Mouse (Mus musculus): ENCODE measurements around the gene Hcfc2.
A peak's percentile ranks its signal among the peaks of the same experiment; 100 is the strongest.

Gene Hcfc2

GRCm38 (mm10) chr10:82771595-82772170 is 75.7 kb downstream of the Hcfc2 start:
- DNase-seq (ENCODE audit: low spot score in 2 of 2) = no peak

- no peak for DNase-seq (ENCODE audit: low spot score in 2 of 2)
These were observed 78.9 kb downstream of the Hcfc2 start for GRCm38 (mm10) chr10:82774841-82775240.

DNA sequence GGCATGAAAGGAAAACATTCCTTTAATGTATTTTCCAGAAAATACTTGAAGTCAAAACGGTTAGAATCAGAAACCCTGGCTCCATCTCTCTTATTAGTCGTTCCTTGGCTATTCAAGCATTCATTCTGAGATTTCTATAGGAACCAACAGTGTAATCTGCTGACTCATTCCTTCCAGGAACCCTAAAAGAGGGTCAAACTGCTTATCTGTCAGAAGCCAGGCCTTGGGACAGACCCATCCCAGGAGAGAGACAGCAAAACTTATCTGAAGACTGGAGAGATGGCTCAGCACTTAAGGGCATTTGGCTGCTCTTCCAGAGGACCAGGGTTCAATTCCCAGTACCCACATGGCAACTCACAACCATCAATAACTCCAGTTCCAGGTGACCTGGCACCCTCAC is 81.1 kb downstream of the Hcfc2 start:
- DNase-seq (ENCODE audit: low spot score in 2 of 2) = no peak

DNA sequence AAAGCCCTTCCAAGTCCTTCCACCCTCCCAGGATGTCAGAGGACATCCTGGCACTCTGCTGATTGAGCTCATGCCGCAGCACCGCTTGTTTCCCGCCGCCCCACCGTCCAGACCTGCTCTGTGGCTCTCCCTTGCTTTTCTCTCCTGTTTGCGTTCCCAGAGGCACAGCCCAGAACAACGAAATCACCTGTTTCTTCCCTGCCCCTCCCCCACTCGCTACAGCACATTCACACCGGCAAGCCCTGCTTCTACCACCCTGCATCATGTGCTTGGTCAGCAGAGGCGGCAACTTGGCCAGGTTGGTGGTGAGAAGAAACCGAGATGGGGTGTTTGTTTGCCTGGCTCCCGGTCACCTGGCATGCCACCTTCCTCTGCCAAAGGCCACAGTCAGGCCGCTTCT is 81.9 kb downstream of the Hcfc2 start:
- DNase-seq (ENCODE audit: low spot score in 2 of 2) = peak in 1 of 2 experiments; percentile 26

GRCm38 (mm10) chr10:82778791-82779549 is 83.0 kb downstream of the Hcfc2 start:
- no peak for DNase-seq (ENCODE audit: low spot score in 2 of 2)

- DNase-seq (ENCODE audit: low spot score in 2 of 2) = no peak
These were observed 83.9 kb downstream of the Hcfc2 start for GRCm38 (mm10) chr10:82779831-82780230.

DNA sequence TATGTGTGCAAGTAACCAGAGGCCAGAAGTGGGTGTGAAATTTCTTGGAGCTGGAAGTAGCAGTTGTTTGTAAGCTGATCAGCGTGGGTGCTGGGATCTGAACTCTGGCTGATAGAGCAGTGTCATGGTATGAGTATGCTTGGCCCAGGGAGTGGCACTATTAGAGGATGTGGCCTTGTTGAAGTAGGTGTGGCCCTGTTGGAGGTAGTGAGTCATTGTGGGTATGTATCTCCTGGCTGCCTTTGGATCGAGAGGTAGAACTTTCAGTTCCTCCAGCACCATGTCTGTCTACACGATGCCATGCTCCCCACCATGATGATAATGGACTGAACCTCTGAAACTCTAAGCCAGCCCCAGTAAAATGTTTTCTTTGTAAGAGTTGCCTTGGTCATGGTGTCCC is 84.4 kb downstream of the Hcfc2 start:
- no peak for DNase-seq (ENCODE audit: low spot score in 2 of 2)

DNA sequence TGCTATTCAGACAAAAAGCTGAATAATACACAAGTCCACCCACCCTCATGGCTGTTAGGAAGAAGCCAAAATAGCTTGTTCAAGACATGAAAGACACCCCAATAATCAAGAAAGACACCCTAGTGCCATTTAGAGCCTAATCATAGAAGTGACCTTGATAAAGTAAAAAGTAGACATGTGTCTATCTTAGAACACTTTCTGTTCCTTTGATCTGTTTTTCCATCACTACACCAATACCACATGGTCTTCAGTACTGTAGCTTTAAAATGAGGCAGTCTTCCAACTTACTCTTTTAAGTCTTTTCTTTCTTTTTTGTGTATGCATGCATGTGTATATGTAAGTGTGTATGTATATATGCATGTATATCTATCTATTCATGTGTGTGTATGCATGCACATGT is 84.9 kb downstream of the Hcfc2 start:
- DNase-seq (ENCODE audit: low spot score in 2 of 2) = no peak

DNA sequence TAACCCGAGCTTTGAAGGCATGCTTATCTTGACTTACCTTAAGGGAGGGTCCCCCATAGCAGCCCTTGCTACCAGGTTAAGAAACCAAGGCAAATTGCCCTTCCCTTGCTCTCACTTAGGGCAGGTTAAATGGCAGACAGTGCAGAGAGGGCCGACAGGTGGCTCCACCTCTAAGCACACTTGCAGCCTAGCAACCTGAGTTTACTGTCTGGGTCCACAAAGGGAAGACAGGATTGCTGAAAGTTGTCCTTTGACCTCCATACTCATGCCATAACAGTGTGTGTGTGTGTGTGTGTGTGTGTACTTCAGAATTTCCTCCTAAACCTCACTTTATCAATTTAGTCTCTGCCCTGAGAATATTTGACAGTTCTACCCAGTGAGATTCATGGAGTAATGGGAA is 86.5 kb downstream of the Hcfc2 start:
- DNase-seq (ENCODE audit: low spot score in 2 of 2) = no peak

- DNase-seq (ENCODE audit: low spot score in 2 of 2) = no peak
These were observed 93.2 kb downstream of the Hcfc2 start for GRCm38 (mm10) chr10:82789181-82789580.

DNA sequence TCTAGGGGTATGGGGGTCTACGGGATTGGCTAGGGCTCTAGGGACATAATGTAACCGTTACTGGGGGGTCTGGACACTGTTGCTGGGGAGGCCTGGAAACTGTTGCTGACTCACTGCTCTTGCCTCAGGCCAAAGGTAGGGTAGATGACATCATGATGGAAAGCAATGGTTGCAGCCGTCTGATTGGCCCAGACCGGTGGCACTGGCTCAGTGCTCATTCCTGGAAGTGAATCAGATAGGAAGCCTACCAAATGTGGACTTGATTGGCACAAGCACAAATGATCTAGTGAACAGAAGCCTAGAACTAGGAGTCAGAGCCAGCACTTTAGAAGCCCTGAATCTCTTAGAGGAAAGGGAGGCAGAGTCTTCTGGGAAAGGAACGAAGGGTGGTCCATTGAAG is 94.5 kb downstream of the Hcfc2 start:
- no peak for DNase-seq (ENCODE audit: low spot score in 2 of 2)

DNA sequence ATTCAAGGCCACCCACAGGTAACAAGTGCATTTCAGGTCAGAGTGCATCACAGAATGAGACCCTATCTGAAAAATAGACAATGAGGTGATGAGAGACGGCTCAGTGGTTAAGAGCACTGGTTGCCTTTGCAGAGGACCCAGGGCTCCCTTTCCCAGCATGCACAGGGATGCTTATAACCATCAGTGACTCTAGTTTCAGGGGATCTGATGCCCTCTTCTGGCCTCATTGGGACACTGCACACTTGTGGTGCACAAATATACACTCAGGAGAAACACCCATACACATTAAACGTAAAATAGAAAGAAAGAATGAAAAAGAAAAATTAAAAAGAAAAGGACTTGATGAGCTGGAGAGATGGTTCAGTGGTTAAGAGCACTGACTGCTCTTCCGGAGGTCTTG is 95.8 kb downstream of the Hcfc2 start:
- no peak for DNase-seq (ENCODE audit: low spot score in 2 of 2)

Measured in thymus, postnatal 10 days (tissue).